Mouse (Mus musculus) embryo, embryonic 11.5 days (tissue): ENCODE results near the gene Afap1l2.

Experiments
- DNase-seq: peaks from one replicate; pipeline ENCODE4 v3.0.0-alpha.2; 2012; ENCODE audit warnings: low read depth, low spot score

Gene Afap1l2

GRCm38 (mm10) chr19:56887879-56888278, 120.1 kb downstream of the Afap1l2 start:
- DNase-seq = no peak

- DNase-seq = no peak
These were observed 130.7 kb downstream of the Afap1l2 start for GRCm38 (mm10) chr19:56877364-56877763.

GRCm38 (mm10) chr19:56874601-56875315, 133.3 kb downstream of the Afap1l2 start:
- DNase-seq = no peak

- no peak for DNase-seq
These were observed 134.0 kb downstream of the Afap1l2 start, which contains the start of gene Vwa2 for GRCm38 (mm10) chr19:56873816-56874600. Vwa2 (plus strand) TSS chr19:56874249.

- no peak for DNase-seq
These were observed 140.3 kb downstream of the Afap1l2 start for GRCm38 (mm10) chr19:56867701-56868100.
